Mouse (Mus musculus) lung, adult 2 months (tissue): ENCODE results near the gene Fzr1. TPM values are rescaled to one million over a fixed set of nuclear protein-coding genes. Genes with fewer than 3 reads are reported as not detected.
A peak's percentile ranks its signal among the peaks of the same experiment; 100 is the strongest.

ENCODE experiments used
- DNase-seq: peaks from one replicate; pipeline ENCODE4 v3.0.0; 2022
- H3K4me1 ChIP-seq: fragments of 200-500 bp; 2 replicates; pipeline ENCODE4 v1.6.1; 2011; ENCODE audit warnings: low read length; ENCODE audit not compliant: control insufficient read depth, insufficient read depth
- H3K4me3 ChIP-seq: fragments of 200-500 bp; replicated peaks from 2 replicates; pipeline ENCODE3; 2011; ENCODE audit warnings: low read depth, mild to moderate bottlenecking, control low read depth, low read length; ENCODE audit errors: extremely low read depth
- CTCF ChIP-seq: fragments of 200-500 bp; IDR thresholded peaks from 2 replicates; pipeline ENCODE4 v1.5.1; 2011; ENCODE audit warnings: mild to moderate bottlenecking, low read length, control low read depth; ENCODE audit not compliant: insufficient read depth
- POLR2A ChIP-seq: fragments of 200-500 bp; IDR thresholded peaks from 2 replicates; pipeline ENCODE4 v1.6.1; 2011; ENCODE audit warnings: low read depth, mild to moderate bottlenecking, control low read depth, low read length, borderline replicate concordance; ENCODE audit errors: extremely low read depth
- WGBS: fragments of 180-500 bp; shearing (Covaris S2); methylation state at CpG from one replicate; pipeline ENCODE4 v1.1.7; 2018; 5-methylcytosine and 5-hydroxymethylcytosine counted together
- polyA plus RNA-seq: library from polyadenylated mRNA; depleted of rRNA; stranded (reverse); fragments of >200 nt; gene quantifications from 2 replicates; pipeline ENCODE4 v1.2.3, GENCODE M21; 2012

The Fzr1 gene
- polyA plus RNA-seq, 1 experiment = 61.8 TPM

DNA sequence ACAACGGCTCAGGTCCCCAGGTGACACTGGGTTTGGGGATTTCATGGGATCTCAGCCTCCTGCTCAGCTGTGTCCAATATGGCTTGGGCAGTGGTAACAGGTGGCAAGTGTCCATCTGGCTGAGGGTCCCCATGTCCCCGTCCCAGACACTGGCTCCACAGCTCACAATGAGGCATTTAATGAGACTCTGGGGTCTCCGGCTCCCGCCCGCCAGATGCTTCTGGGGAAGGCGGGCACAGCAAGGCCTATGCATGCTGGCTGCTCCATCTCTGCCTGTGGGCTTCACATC, 11.2 kb downstream of the Fzr1 start:
- 0 out of 2 replicates have a peak, but pooled peaks cover 5% of the 10 kb centered on the region for H3K4me1 ChIP-seq
- DNase-seq = no peak
- TF ChIP-seq CTCF (no peak), POLR2A (no peak)
- WGBS = 92% methylated on average over 6 of the region's 6 CpGs
- no peak overlapping the region for H3K4me3 ChIP-seq

DNA sequence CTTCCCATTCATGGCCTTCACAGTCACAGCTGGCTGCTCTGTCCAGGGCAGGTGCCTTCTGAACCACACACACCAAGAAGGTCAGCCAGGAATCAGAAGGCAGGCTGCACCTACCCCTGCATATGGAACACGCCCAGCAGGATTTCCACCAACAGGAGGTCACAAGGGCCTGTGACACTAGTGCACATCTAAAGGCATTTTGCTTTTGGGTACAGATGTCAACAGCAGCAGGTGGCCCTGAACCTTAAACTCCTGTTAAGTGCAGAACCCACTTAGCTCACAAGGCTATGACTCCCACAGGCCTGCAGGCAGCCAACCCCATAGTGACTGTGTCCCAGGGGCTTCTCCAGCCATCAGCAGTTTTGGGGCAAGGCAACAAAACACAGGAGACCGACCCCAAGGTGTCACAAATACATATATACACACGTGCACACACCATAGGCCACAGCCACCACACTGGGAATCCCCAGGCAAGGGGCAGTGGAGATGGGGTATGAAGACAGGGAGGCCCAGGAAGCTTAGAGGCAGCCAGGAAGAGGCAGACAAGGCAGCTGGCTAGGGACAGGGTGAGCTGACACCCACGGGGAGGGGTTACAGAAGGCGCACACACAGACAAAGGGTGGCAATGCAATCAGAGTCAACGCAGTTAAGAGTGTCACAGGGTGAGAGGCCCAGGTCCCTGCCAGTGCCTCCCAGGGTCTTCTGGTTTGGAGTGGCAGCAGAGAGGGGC, 11.7 kb downstream of the Fzr1 start:
- 64% methylated on average over 6 of the region's 6 CpGs for WGBS
- no peak for TF ChIP-seq CTCF
- peak; percentile 21; the same call in 1 of the 2 replicates for TF ChIP-seq POLR2A
- H3K4me1 ChIP-seq = 0 out of 2 replicates have a peak, but pooled peaks cover 5% of the 10 kb centered on the region
- DNase-seq = no peak
- H3K4me3 ChIP-seq = no peak overlapping the region

DNA sequence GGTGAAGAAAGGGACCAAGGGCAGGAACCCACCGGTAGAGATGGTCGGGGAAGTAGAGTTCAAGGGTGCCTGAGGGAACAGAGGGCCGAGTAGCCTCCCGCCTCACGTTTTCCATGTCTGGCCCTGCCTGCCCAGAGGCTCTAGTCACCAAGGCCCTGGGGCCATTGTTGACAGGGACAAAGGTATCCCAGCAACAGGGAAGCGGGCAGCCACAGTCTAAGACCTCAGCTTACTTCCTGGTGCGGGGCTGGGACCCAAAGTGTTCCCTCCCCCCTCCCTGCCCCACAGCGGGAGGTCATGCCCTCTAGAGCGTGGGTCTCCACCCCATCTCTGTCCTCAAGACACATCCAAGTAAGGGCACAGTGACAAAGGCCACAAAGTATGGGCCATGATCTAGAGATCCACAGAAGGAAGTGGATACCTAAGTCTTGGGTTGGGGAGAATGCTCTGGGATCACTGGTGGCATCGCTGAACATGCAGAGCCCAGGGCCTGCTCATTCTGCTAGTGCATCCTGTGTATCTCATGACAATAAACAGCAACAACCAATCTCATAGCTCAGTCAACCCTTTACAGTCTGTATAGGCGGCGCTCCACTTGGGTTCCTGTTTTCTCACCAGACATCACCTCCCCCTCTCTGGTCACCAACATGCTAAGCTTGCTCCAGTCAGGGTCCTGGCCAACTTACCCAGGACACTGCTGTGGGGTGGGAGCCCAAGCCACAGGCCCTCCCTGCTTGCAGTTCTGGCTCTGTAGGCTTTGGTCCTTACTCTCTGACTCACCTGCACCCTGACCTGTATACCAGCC, 12.4 kb downstream of the Fzr1 start, which contains the start of gene 4930404N11Rik:
Gene 4930404N11Rik (minus strand): TSS at position 145 of the 805 bp plus-strand sequence.
- Histone ChIP-seq H3K4me3 (peak within 1 kb of the TSS; percentile 9), H3K4me1 (0 out of 2 replicates have a peak, but pooled peaks cover 5% of the 10 kb centered on the region)
- no peak for DNase-seq
- WGBS = 33% methylated on average over 12 of the region's 12 CpGs
- TF ChIP-seq POLR2A (peak; percentile 42; the same call in 1 of the 2 replicates), CTCF (no peak)

DNA sequence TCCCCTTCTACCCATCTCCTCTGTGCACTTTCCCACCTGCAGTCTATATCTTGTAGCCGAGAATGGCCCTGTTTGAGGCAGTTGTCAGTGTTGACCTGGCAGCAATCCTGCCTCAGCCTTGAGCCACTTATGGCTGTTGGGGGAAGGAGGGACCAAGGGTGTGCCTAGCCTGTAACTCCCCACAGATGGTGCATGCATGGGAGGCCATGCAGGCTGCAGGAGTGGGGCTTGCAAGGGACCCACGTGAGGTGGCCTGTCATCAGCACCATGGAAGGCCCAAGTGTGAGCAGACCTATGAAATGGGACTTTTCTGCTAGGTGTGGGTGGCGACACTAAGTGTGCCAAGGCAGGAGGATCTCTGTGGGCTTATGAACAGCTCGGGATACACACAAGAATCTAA, 13.2 kb downstream of the Fzr1 start:
- Histone ChIP-seq H3K4me3 (no peak overlapping the region), H3K4me1 (0 out of 2 replicates have a peak, but pooled peaks cover 5% of the 10 kb centered on the region)
- DNase-seq = no peak
- TF ChIP-seq POLR2A (no peak), CTCF (no peak)
- WGBS = 50% methylated on average over 4 of the region's 4 CpGs

DNA sequence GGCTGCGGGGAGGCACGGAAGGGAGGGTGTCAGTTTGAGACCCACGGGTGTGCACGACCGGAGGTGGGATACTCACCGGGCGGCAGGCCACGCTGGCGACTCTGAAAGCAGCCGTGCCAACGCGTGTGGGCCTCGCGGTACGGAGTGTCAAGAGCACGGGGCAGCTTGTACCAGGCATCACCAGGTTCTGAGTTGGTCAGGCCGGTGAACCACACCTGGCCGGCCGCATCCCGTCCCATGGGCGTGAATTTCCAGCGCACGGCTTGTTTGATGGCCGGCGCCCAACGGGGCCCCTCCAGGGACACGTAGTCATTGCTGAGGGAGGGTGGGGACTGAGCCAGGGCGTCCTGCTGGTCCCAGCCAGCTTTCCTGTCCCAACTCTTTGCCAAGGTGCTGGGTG, 13.7 kb downstream of the Fzr1 start:
- 0 out of 2 replicates have a peak, but pooled peaks have one; percentile 26 for TF ChIP-seq POLR2A
- TF ChIP-seq CTCF = no peak

DNA sequence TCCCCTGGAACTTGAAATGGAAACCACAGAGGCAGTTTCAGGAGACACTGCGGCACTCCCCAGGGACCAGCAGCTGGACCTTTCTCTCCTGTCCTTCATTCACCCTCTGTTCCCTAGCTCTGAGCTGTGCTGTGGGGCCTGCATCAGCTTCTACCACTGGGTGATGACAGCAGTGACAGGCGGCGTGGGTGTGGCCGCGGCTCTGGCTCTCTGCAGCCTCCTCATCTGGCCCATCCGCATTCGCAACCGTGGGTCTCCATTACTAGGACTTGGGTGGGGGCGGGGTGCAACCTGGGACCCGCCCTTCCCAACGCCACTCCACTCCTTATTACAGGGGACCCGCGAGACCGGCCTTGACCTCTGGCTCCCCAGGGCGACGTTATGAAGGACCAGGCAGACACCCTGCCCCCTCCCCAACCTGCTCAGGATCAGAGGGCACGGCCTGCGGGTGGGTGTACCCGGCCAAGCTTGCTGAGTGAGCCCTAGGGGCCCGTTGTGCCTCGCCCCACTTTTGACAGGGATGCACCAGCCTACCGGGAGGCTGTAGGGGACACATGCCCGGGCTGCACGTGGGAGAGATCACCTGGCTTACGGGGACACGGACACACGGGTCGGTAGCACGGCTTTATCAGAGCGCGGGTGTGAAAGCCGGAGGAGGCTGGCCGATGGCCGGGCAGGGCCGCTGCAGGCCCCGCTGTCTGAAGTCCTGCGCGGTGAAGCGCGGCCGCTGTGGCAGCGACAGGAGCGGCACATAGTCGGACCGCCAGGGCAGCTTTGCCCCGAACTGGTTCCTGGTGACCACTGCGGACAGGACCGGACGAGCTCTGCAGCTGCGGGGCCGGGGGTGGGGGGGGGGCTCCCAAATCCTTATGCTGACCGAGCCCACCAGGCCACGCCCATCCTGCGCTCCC, 14.6 kb downstream of the Fzr1 start:
- WGBS = 40% methylated on average over 54 of the region's 54 CpGs
- H3K4me1 ChIP-seq = peaks cover 6% of the 10 kb centered on the region; the same call in 1 of the 2 replicates
- TF ChIP-seq POLR2A = no peak
- no peak for TF ChIP-seq CTCF
- H3K4me3 ChIP-seq = peak overlapping the region; percentile 7
- DNase-seq = no peak

More for the DNA sequence above, 13.7 kb downstream of the Fzr1 start:
- Histone ChIP-seq H3K4me1 (0 out of 2 replicates have a peak, but pooled peaks cover 5% of the 10 kb centered on the region), H3K4me3 (peak overlapping the region; percentile 9)
- 26% methylated on average over 28 of the region's 28 CpGs for WGBS
- no peak for DNase-seq

DNA sequence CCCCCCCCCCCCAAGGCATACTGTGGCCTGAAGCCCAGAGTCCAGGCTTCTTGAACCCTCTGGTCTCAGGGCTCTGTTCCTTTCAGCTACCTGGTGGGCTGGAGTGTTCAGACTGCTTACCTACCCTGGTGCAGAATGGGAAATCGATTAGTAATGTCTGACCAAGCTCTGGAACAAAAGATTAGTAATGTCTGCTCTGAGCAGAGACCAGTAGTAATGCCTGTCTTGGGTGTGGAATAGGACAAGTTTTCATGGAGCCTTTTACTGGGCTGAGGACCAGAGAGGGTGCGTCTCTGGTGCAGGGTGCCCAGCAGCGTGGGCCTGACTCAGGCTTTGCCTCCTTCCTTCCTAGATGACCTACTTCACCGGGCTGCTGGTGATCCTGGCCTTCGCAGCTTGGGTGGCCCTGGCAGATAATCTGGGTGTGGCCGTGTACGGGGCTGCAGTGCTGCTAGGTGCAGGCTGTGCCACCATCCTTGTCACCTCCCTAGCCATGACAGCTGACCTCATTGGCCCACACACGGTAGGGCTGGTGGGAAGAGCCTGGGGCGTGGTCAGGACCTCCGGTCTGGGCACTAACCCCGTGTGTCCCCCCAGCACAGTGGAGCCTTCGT, 15.9 kb downstream of the Fzr1 start:
- WGBS = 55% methylated on average over 12 of the region's 12 CpGs
- TF ChIP-seq CTCF = no peak
- no peak for TF ChIP-seq POLR2A
- DNase-seq = no peak
- Histone ChIP-seq H3K4me1 (peaks cover 11% of the 10 kb centered on the region; the same call in 1 of the 2 replicates), H3K4me3 (no peak overlapping the region)

DNA sequence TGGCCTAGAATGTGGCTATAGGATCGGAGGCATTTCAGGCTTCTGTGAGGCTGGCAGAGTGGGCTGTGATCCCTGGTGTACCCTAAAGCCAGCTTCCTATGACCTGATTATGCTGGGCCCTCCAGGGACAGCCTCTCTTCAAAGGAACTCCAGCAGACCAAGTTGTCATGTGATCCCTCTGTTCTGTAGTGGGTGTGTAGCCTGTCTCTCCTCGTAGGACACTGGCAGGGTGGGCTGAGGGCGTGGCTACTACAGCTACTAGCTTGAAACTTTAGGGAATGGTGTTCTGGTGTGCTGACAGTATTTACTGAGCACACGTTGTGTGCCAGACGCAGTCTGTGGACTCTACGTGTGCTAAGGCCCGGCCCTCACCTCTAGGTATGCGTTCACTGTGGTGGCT, 17.6 kb downstream of the Fzr1 start:
- Histone ChIP-seq H3K4me3 (no peak overlapping the region), H3K4me1 (peaks cover 11% of the 10 kb centered on the region; the same call in 1 of the 2 replicates)
- 68% methylated on average over 8 of the region's 8 CpGs for WGBS
- DNase-seq = no peak
- TF ChIP-seq POLR2A (no peak), CTCF (no peak)
